Mouse (Mus musculus): Measurements from ENCODE around the gene Alpl.

DNA sequence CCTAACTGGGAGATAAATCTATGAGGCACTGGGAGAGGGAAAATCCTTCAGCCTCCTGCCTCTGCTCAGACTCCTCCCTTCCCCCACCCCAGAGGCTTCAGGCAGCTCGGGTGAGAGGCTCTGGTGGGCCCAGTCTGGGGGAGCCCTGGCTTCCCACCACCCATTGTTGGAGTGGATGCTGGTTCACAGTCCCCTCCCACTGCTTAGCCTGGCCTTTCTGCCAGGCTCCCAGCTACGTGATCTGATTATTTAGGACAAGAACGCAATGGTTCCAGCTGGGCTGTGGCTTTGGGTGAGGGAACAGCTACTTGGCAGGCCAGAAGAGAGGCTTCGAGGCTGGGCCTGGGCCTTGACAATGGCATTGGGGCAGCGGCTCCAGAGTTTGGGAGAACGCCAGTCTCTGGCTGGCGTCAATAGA lies 30.6 kb downstream of the Alpl start:
- no peak for TF ChIP-seq POLR2A (IDR thresholded peaks at IDR 0.05; ENCODE audit: insufficient read depth, low read depth, low read length)
- no peak for TF ChIP-seq CTCF (IDR thresholded peaks at IDR 0.05; ENCODE audit: insufficient read depth, low read depth, low read length)
